7 mouse cellular contexts compared by ENCODE assay signal in genomic region chr9:51152079-51152752, GRCm38 (mm10). TPM values are rescaled to one million over a fixed set of nuclear protein-coding genes. Genes with fewer than 3 reads are reported as not detected.
DNase-seq lines count a peak whose midpoint lies in the region; ATAC-seq lines count a peak whose summit lies in the region.

No protein-coding gene starts in this region.

- WGBS in forebrain, embryonic 16.5 days: 19% methylated on average over 12 of the region's 13 CpGs
- 19% methylated on average over 13 of the region's 13 CpGs for WGBS in hindbrain, embryonic 10.5 days
- WGBS in lung, embryonic 15.5 days: 18% methylated on average over 13 of the region's 13 CpGs

- no peak overlapping the region for H3K9ac ChIP-seq in forebrain, embryonic 16.5 days (replicated peaks; ENCODE audit: low read depth, low read length)
- no peak overlapping the region for H3K9ac ChIP-seq in lung, embryonic 15.5 days

- no peaks in the 10 kb centered on the region for H3K9me3 ChIP-seq in forebrain, embryonic 16.5 days (ENCODE audit: control insufficient read depth, low read length)
- H3K9me3 ChIP-seq in hindbrain, embryonic 10.5 days: no peaks in the 10 kb centered on the region
- no peaks in the 10 kb centered on the region for H3K9me3 ChIP-seq in lung, embryonic 15.5 days

- no peak overlapping the region for H3K4me2 ChIP-seq in forebrain, embryonic 16.5 days (ENCODE audit: low read length)
- peak overlapping the region; percentile 22; the same call in 1 of the 2 replicates for H3K4me2 ChIP-seq in lung, embryonic 15.5 days

- ATAC-seq in forebrain, embryonic 16.5 days: peak; percentile 75
- 0 out of 2 replicates have a peak, but pooled peaks have one; percentile 13 for ATAC-seq in lung, embryonic 15.5 days (ENCODE audit: borderline replicate concordance, extremely low read depth, low FRiP score, low TSS enrichment)

- no peaks in the 10 kb centered on the region for H3K27me3 ChIP-seq in forebrain, embryonic 16.5 days (replicated peaks; ENCODE audit: control insufficient read depth, insufficient read depth, low read length)
- no peaks in the 10 kb centered on the region; the same call in 1 of the 2 replicates for H3K27me3 ChIP-seq in hindbrain, embryonic 10.5 days (ENCODE audit: insufficient read depth, poor library complexity, severe bottlenecking)
- no peaks in the 10 kb centered on the region; the same call in 1 of the 2 replicates for H3K27me3 ChIP-seq in lung, embryonic 15.5 days

- no peak overlapping the region for H3K27ac ChIP-seq in forebrain, embryonic 16.5 days (ENCODE audit: low read length)
- H3K27ac ChIP-seq in hindbrain, embryonic 10.5 days: 0 out of 2 replicates have a peak overlapping the region, but pooled peaks have one; percentile 2
- H3K27ac ChIP-seq in lung, embryonic 15.5 days: no peak overlapping the region

- peak; percentile 72 for DNase-seq in Muller cell, postnatal 12 days (ENCODE audit: inconsistent ontology term)
- DNase-seq in c-Kit-positive CD71-positive TER-119-positive erythroid progenitor cells, embryonic 14.5 days (ENCODE audit: low spot score): peak; percentile 60
- DNase-seq in hindbrain, embryonic 10.5 days (ENCODE audit: low spot score): peak; percentile 72
- peak; percentile 33 to 69 for DNase-seq in layer of hippocampus, adult 8-10 months (ENCODE audit: low spot score in 2 of 2)
- peak; percentile 65 for DNase-seq in right cerebral cortex, adult 18-20 months

- no peak overlapping the region for H3K4me3 ChIP-seq in forebrain, embryonic 16.5 days (replicated peaks; ENCODE audit: low read length)
- H3K4me3 ChIP-seq in hindbrain, embryonic 10.5 days: peak overlapping the region; percentile 21; the same call in 1 of the 2 replicates
- no peak overlapping the region for H3K4me3 ChIP-seq in lung, embryonic 15.5 days

- no peaks in the 10 kb centered on the region for H3K4me1 ChIP-seq in forebrain, embryonic 16.5 days (replicated peaks; ENCODE audit: control insufficient read depth, insufficient read depth, low read length)
- peaks cover 9% of the 10 kb centered on the region for H3K4me1 ChIP-seq in hindbrain, embryonic 10.5 days (replicated peaks)
- 0 out of 2 replicates have a peak, but pooled peaks cover 5% of the 10 kb centered on the region for H3K4me1 ChIP-seq in lung, embryonic 15.5 days

- H3K36me3 ChIP-seq in forebrain, embryonic 16.5 days (ENCODE audit: control insufficient read depth, insufficient read depth): no peaks in the 10 kb centered on the region
- no peaks in the 10 kb centered on the region for H3K36me3 ChIP-seq in hindbrain, embryonic 10.5 days
- no peaks in the 10 kb centered on the region for H3K36me3 ChIP-seq in lung, embryonic 15.5 days

RNA-seq across cellular contexts. Expression of gene Gm32742, which starts 13.1 kb away (rescaled TPM):
- 0.03 and 0.05 TPM in 2 replicates for polyA plus RNA-seq in forebrain, embryonic 16.5 days (2015; fragmentation: Nextera tagmentation; extraction: Ambion mirVana)
- polyA plus RNA-seq in hindbrain, embryonic 10.5 days (2016; fragmentation: Nextera tagmentation; extraction: Ambion mirVana): 0.03 TPM in 1 of 2 replicates, not detected in the other
- under 1 TPM in 1 of 4 experiments, not detected in 3; 0.10 TPM for total RNA-seq in layer of hippocampus, adult 8-10 months (2022)
- polyA plus RNA-seq in lung, embryonic 15.5 days (2015; fragmentation: Nextera tagmentation; extraction: Ambion mirVana): 0.03 and 0.09 TPM in 2 replicates

RNA-seq across cellular contexts. Expression of gene 4833427G06Rik, which starts 50.3 kb away (rescaled TPM):
- 0.22 and 1.2 TPM in 2 replicates for polyA plus RNA-seq in forebrain, embryonic 16.5 days (2015; fragmentation: Nextera tagmentation; extraction: Ambion mirVana)
- polyA plus RNA-seq in hindbrain, embryonic 10.5 days (2016; fragmentation: Nextera tagmentation; extraction: Ambion mirVana): 0.45 and 2.1 TPM in 2 replicates
- under 1 TPM in 2 of 4 experiments, not detected in 2; 0.34 to 0.49 TPM for total RNA-seq in layer of hippocampus, adult 8-10 months (2022)
- 2.2 and 2.5 TPM in 2 replicates for polyA plus RNA-seq in lung, embryonic 15.5 days (2015; fragmentation: Nextera tagmentation; extraction: Ambion mirVana)
